17 mouse cellular contexts compared by ENCODE assay signal in genomic region chr12:82744026-82744425, GRCm38 (mm10).
"Had no signal": no experiment of that assay in that cellular context is flagged by ENCODE, and none has a peak within 500 bp of the region (broad histone marks: within the 10 kb centered on the region; RNA-seq: fewer than 3 reads in every experiment).

No protein-coding gene starts in this region.

- H3K27me3 ChIP-seq: limb, embryonic 13.5 days; megakaryocyte, embryonic 14.5 days; midbrain, embryonic 13.5 days; stomach, embryonic 15.5 days had no signal

- H3K4me3 ChIP-seq: layer of hippocampus, adult 2 months; limb, embryonic 10.5 days; limb, embryonic 13.5 days; megakaryocyte, embryonic 14.5 days; midbrain, embryonic 10.5 days; midbrain, embryonic 13.5 days; stomach, embryonic 15.5 days had no signal

- DNase-seq: kidney, adult 2 months; kidney, postnatal 25 days; layer of hippocampus, adult 9-11 months; liver; liver, postnatal 0 days; lung, embryonic 14.5 days; right cerebral cortex, postnatal 4 days; thymus, postnatal 25 days had no signal

- H3K36me3 ChIP-seq: limb, embryonic 10.5 days; limb, embryonic 13.5 days; midbrain, embryonic 10.5 days; midbrain, embryonic 13.5 days; stomach, embryonic 15.5 days had no signal

- H3K9ac ChIP-seq: limb, embryonic 13.5 days; liver, embryonic 14.5 days; liver, postnatal 0 days; lung, embryonic 14.5 days; midbrain, embryonic 13.5 days; stomach, embryonic 15.5 days had no signal

- H3K27ac ChIP-seq: kidney, postnatal 0 days; layer of hippocampus, adult 2 months; limb, embryonic 10.5 days; limb, embryonic 13.5 days; liver, embryonic 14.5 days; midbrain, embryonic 10.5 days; midbrain, embryonic 13.5 days; stomach, embryonic 15.5 days had no signal

- H3K4me2 ChIP-seq: limb, embryonic 13.5 days; lung, embryonic 14.5 days; midbrain, embryonic 13.5 days; stomach, embryonic 15.5 days had no signal

- H3K4me1 ChIP-seq: limb, embryonic 10.5 days; megakaryocyte, embryonic 14.5 days; midbrain, embryonic 10.5 days; stomach, embryonic 15.5 days had no signal

- H3K9me3 ChIP-seq: limb, embryonic 10.5 days; limb, embryonic 13.5 days; megakaryocyte, embryonic 14.5 days; midbrain, embryonic 10.5 days; midbrain, embryonic 13.5 days; stomach, embryonic 15.5 days had no signal
